Mouse (Mus musculus) stomach, postnatal 0 days (tissue): Measurements from ENCODE around the gene Gdf7.

Experiments used
- CTCF ChIP-seq: IDR thresholded peaks from 2 replicates; pipeline ENCODE4 v1.5.1; 2016; ENCODE audit warnings: antibody characterized with exemption, low read depth, mild to moderate bottlenecking, moderate library complexity
- EP300 ChIP-seq: optimal IDR thresholded peaks from 2 replicates; pipeline ENCODE3; 2016; ENCODE audit warnings: antibody characterized with exemption

GRCm38 (mm10) chr12:8295307-8295913 lies 6.3 kb downstream of the Gdf7 start:
- TF ChIP-seq CTCF = no peak
- no peak for TF ChIP-seq EP300
